Mouse (Mus musculus): ENCODE measurements around the gene Cmah.

GRCm38 (mm10) chr13:24448578-24448977, 121.4 kb downstream of the Cmah start:
- TF ChIP-seq CTCF (conservative IDR thresholded peaks at IDR 0.05; ENCODE audit: insufficient read depth, insufficient read length, low read depth, low read length) (no peak), POLR2A (IDR thresholded peaks at IDR 0.05; ENCODE audit: low read depth, low read length) (no peak)

Measured in kidney, adult 2 months (tissue).